Mouse (Mus musculus) hindbrain, embryonic 14.5 days (tissue): ENCODE measurements at regions not wholly inside any gene's neighbourhood (a gene's known extent, or its start where the extent isn't known, plus 50 kb on each side); places are given as distances from the start of the nearest gene placed in this dataset.

Experiments
- ATAC-seq: fragments of 200-750 bp; cut with Nextera tagmentation; 2 replicates; pipeline ENCODE4 v1.8.0; 2017; ENCODE audit warnings: moderate number of reproducible peaks, mild to moderate bottlenecking, moderate TSS enrichment, moderate library complexity; ENCODE audit not compliant: low FRiP score
- DNase-seq: peaks from one replicate; pipeline ENCODE4 v3.0.0-alpha.2; 2015; ENCODE audit warnings: low spot score
- H3K27ac ChIP-seq: fragments of 300-500 bp; sonication (generic); 2 replicates; pipeline ENCODE4 v1.5.1; 2014; ENCODE audit warnings: mild to moderate bottlenecking, moderate library complexity
- H3K27me3 ChIP-seq: fragments of 300-500 bp; sonication (generic); 2 replicates; pipeline ENCODE4 v1.6.1; 2014; ENCODE audit warnings: mild to moderate bottlenecking, low read length, mixed read lengths; ENCODE audit not compliant: control insufficient read depth, insufficient read depth
- H3K36me3 ChIP-seq: fragments of 300-500 bp; sonication (generic); replicated peaks from 2 replicates; pipeline ENCODE4 v1.6.1; 2014; ENCODE audit not compliant: control insufficient read depth, insufficient read depth
- H3K4me1 ChIP-seq: fragments of 300-500 bp; sonication (generic); replicated peaks from 2 replicates; pipeline ENCODE4 v1.6.1; 2014; ENCODE audit warnings: antibody characterized with exemption, low read length, mixed read lengths; ENCODE audit not compliant: control insufficient read depth, insufficient read depth
- H3K4me2 ChIP-seq: fragments of 300-500 bp; sonication (generic); replicated peaks from 2 replicates; pipeline ENCODE4 v1.6.1; 2014; ENCODE audit warnings: mild to moderate bottlenecking, moderate library complexity
- H3K4me3 ChIP-seq: fragments of 300-500 bp; sonication (generic); replicated peaks from 2 replicates; pipeline ENCODE4 v1.5.1; 2014; ENCODE audit warnings: mild to moderate bottlenecking, low read length
- H3K9ac ChIP-seq: fragments of 300-500 bp; sonication (generic); 2 replicates; pipeline ENCODE4 v1.6.1; 2014
- H3K9me3 ChIP-seq: fragments of 300-500 bp; sonication (generic); 2 replicates; pipeline ENCODE4 v1.6.1; 2016; ENCODE audit warnings: low read length; ENCODE audit not compliant: control insufficient read depth
- WGBS: fragments of 180-500 bp; shearing (Covaris S2); extraction: QIAGEN DNeasy Blood & Tissue Kit; methylation state at CpG from one replicate; pipeline ENCODE4 v1.1.7; 2014; 5-methylcytosine and 5-hydroxymethylcytosine counted together

DNA sequence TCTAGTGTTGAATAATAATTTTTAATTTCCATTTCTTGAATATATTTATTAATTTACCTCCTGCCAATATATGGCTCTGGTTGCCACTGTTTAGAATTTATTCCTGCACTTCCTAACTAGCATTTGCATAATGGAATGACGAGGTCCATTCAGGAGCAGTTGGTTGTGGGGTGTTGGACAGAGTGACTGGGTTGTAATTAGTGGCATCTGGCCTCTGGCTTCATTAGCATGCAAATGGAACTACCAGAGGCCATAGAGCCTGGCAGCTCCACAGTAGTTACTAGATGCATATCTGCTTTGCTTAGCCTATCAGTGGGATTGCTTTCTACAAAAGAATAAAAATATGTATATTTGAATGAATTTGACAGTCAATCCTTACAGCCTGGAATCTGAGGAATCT, 1099.6 kb upstream of the Cdh8 start:
- H3K27ac ChIP-seq, result no peak overlapping the region

DNA sequence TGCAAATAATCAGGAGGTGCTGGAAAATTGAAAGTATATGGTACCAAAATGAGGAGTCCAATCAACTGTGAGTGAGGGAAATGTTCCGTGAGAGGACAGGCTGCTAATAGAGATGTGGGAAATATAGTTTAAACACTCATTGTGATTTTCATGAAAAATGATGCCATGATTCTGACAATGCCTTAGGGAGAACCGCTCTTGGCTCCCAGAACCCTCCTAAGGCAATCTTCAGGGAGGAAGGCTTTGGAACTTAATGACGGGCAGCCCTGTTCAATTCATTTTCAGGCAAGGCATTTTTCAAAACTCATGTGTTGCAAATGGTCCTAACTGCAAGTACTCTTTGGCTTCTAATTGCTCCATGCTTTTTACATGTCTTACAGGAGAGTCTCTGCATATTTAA, 1098.9 kb upstream of the Cdh8 start:
- no peaks in the 10 kb centered on the region for H3K27me3 ChIP-seq
- ATAC-seq (no peak), DNase-seq (no peak)
- no peaks in the 10 kb centered on the region for H3K9me3 ChIP-seq
- H3K27ac ChIP-seq, result no peak overlapping the region
- no peak overlapping the region for H3K4me3 ChIP-seq
- 25% methylated on average over 3 of the region's 3 CpGs for WGBS
- H3K4me2 ChIP-seq, result no peak overlapping the region
- 0 out of 2 replicates have a peak, but pooled peaks cover 3% of the 10 kb centered on the region for H3K4me1 ChIP-seq
- no peaks in the 10 kb centered on the region for H3K36me3 ChIP-seq
- H3K9ac ChIP-seq, result no peak overlapping the region

More for the DNA sequence above, 1099.6 kb upstream of the Cdh8 start:
- Histone ChIP-seq H3K4me2 (no peak overlapping the region), H3K27me3 (no peaks in the 10 kb centered on the region), H3K9me3 (no peaks in the 10 kb centered on the region), H3K36me3 (no peaks in the 10 kb centered on the region), H3K9ac (no peak overlapping the region), H3K4me3 (no peak overlapping the region), H3K4me1 (0 out of 2 replicates have a peak, but pooled peaks cover 3% of the 10 kb centered on the region)
- WGBS, result 4% methylated on average over 1 of the region's 1 CpGs
- ATAC-seq (peak; percentile 95), DNase-seq (peak; percentile 61)

DNA sequence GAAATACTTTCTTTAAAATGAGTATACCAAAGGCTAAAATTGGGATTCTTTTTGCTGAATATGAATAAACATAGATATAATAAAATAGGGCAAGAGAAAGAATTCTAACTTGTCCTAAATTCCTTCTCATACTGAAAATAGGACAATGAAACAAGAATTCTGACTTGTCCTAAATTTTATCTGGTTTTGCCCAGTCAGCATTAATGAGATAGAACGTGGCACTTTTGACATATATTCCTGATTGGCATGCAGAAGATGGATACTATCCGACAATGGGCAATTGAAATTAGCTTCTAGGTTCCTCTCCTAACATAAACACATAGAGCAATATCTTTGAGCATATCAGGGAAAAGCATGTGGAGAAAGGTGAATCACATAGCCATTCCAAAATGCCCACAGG, 1090.2 kb upstream of the Cdh8 start:
- WGBS, result 85% methylated on average over 2 of the region's 2 CpGs
- no peak for DNase-seq

DNA sequence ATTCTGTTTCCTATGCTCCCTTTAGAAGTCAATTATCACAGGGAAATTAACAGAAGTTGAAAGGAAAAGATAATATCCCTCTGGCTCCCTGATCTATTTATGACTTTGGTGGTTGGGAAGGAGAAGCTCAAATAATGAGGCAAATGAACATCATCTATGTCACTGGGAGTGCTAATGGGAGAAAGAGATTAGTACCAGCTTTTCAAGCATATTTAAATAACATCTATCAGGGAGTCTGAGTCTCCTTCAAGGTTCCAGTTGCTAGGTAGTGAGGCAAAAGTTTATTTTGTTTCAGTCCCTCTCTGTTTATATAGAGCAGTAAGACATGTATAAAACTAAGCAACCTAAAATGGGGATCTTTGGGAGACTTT, 1084.1 kb upstream of the Cdh8 start:
- Histone ChIP-seq H3K9ac (no peak overlapping the region), H3K4me2 (no peak overlapping the region), H3K4me1 (no peaks in the 10 kb centered on the region), H3K4me3 (no peak overlapping the region), H3K27ac (no peak overlapping the region), H3K36me3 (no peaks in the 10 kb centered on the region), H3K9me3 (no peaks in the 10 kb centered on the region), H3K27me3 (no peaks in the 10 kb centered on the region)
- DNase-seq (no peak), ATAC-seq (no peak)

More for the DNA sequence above, 1090.2 kb upstream of the Cdh8 start:
- no peak overlapping the region for H3K4me2 ChIP-seq
- H3K27ac ChIP-seq, result no peak overlapping the region
- no peak for ATAC-seq
- H3K36me3 ChIP-seq, result no peaks in the 10 kb centered on the region
- no peaks in the 10 kb centered on the region for H3K4me1 ChIP-seq
- H3K4me3 ChIP-seq, result no peak overlapping the region
- no peaks in the 10 kb centered on the region for H3K9me3 ChIP-seq
- H3K27me3 ChIP-seq, result no peaks in the 10 kb centered on the region
- no peak overlapping the region for H3K9ac ChIP-seq

DNA sequence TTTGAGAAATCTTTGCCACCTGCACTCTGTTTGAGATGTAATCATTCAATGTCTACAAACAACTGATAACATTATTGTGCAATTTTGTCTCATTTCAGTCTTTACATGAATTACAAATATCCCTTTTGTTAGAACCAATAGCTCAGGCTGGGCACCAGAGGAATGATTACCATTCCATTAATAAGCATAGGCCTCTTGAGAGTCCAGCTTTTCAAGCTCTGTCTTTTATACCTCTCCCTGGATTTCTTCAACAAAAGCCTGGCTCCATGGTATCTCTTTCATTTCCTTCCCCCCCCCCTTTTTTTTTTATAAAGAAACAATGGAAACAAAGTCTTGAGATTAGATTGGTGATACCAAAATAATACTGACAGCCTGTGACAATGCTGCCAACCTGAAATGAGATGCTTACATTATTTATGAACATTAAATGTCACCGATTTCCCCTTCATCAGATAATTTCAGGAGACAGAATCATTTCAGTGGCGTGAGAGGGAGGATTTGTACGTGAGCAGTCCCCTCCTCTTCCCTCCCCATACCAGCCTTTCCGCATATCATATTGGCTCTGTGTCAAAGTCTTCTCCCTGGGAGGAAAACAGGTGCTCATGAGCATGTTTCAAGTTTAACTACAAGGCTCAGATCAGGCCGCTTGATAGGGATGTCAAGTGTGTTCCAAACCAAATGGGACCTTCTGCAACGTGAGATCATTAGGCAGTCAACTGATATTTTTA, 1083.5 kb upstream of the Cdh8 start:
- Histone ChIP-seq H3K4me1 (no peaks in the 10 kb centered on the region), H3K4me3 (no peak overlapping the region), H3K4me2 (0 out of 2 replicates have a peak overlapping the region, but pooled peaks have one; percentile 3), H3K27ac (no peak overlapping the region), H3K9me3 (no peaks in the 10 kb centered on the region), H3K27me3 (no peaks in the 10 kb centered on the region), H3K36me3 (no peaks in the 10 kb centered on the region), H3K9ac (no peak overlapping the region)
- peak; percentile 52 for DNase-seq
- peak; percentile 82 for ATAC-seq
- 14% methylated on average over 6 of the region's 6 CpGs for WGBS

DNA sequence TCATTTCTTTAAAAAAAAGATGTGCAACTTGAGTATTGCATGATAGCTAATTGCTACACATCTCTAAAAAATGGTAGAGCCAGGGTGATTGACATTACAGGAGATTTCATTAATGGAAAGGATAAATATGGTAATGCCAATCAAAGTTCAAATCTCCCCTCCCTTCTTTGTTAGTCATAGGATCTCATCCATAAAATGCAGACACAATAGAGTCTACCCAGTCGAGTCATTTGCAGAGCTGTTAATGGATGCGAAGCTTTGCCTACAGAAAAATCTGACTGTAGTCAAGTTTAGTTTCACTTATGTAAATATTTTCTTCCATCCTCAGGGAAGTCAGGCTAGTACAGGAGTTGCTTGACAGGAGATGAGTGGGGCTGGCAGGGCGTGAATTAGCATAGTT, 1078.2 kb upstream of the Cdh8 start:
- Histone ChIP-seq H3K36me3 (no peaks in the 10 kb centered on the region), H3K9ac (no peak overlapping the region), H3K4me2 (no peak overlapping the region), H3K27me3 (no peaks in the 10 kb centered on the region), H3K9me3 (no peaks in the 10 kb centered on the region), H3K27ac (no peak overlapping the region), H3K4me1 (no peaks in the 10 kb centered on the region), H3K4me3 (no peak overlapping the region)
- 50% methylated on average over 3 of the region's 3 CpGs for WGBS
- DNase-seq, result no peak
- no peak for ATAC-seq

DNA sequence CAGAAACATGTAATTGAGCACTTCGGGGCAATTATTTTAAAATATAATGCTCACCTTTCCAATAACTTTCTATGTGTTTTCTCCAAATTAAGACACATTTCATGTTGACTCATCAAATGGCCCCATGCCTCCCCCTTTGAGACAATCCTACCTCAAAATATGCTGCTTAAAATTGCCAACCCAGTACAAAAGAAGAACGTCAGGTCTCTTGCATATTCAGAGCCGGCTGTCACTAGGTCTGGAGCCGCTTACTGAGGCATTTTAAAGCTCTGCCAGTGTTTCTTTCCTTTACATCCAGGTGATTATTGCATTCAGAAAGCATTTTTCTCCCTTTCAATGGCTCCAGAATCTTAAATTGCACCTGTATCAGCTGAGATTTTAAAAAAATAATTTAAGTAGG, 1059.7 kb upstream of the Cdh8 start:
- H3K27me3 ChIP-seq, result no peaks in the 10 kb centered on the region
- no peak overlapping the region for H3K4me2 ChIP-seq
- no peaks in the 10 kb centered on the region for H3K4me1 ChIP-seq
- ATAC-seq (no peak), DNase-seq (no peak)
- H3K27ac ChIP-seq, result no peak overlapping the region
- WGBS, result 77% methylated on average over 4 of the region's 4 CpGs
- no peak overlapping the region for H3K9ac ChIP-seq
- no peaks in the 10 kb centered on the region for H3K9me3 ChIP-seq
- no peaks in the 10 kb centered on the region for H3K36me3 ChIP-seq
- no peak overlapping the region for H3K4me3 ChIP-seq

DNA sequence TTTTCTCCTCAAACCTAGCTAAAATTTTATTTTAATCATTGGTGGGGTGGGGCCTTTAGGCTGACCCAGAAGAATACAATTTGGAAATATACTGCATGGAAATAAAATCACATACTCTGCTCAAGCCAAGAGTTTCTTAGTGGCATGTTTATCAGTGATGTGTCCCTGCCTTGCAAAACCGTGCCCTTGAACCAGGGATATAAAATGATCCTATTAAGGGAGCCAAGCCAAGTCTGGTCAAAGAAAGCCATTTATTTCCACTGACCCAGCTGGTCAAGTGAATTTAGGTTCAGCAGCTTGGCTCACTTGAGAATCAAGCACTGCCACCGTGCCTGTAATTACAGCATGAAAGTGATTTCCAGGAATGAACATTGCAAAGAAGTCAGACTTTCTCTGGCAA, 1035.0 kb upstream of the Cdh8 start:
- Histone ChIP-seq H3K27me3 (no peaks in the 10 kb centered on the region), H3K4me3 (no peak overlapping the region), H3K9ac (no peak overlapping the region), H3K9me3 (no peaks in the 10 kb centered on the region), H3K4me2 (no peak overlapping the region), H3K36me3 (no peaks in the 10 kb centered on the region), H3K4me1 (no peaks in the 10 kb centered on the region), H3K27ac (no peak overlapping the region)
- WGBS, result 55% methylated on average over 2 of the region's 2 CpGs
- DNase-seq (no peak), ATAC-seq (no peak)

DNA sequence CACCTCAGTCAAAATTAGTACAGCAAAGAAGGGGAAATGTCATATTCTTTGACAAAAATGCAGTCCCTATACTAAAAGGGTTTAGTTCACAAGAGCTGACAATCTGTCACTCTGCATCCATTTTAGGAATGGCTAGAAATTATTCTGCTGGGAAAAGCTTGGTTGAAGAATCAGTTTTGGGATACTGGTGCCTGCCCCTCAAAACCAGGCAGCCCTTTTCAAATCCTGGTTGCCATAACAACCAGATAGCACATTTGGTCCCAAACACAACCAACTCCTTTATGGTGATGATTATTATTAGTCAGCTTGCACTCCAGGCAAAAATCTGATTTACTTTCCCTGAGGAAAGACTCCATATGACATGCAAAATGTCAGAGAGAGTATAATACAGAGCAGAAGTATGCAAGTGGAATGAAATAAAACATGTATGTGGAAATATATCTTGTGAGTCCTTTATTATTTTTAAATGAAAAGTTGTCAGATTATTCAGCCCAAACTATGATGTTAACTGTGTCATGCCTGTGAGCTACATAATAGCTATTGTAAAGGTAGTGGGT, 1034.2 kb upstream of the Cdh8 start:
- Histone ChIP-seq H3K9me3 (no peaks in the 10 kb centered on the region), H3K4me1 (no peaks in the 10 kb centered on the region), H3K4me2 (no peak overlapping the region), H3K36me3 (no peaks in the 10 kb centered on the region), H3K9ac (no peak overlapping the region), H3K4me3 (no peak overlapping the region), H3K27me3 (no peaks in the 10 kb centered on the region), H3K27ac (no peak overlapping the region)
- DNase-seq (no peak), ATAC-seq (no peak)
